Mouse (Mus musculus): ENCODE results near the gene Gtsf1l.

Gene Gtsf1l

DNA sequence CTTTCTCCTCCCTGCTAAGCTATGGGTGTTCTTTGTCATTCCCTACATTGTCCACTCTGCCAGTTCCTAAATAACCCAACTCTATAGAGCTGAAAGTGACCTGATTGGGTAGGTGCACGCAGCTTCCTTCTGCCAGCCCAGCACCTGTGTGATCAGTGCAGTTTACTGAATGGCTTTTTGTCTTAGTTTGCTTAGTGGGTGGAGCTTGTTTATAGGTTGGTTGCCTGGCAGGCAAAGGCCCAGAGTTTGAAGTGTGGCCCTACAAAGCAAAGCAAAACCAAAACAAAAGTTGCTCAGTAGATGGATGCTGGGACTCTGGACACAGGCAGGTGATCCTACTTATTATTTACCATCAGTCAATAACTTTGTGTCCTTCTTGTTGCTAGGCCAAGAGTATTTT is 36.0 kb downstream of the Gtsf1l start:
- no peak for DNase-seq (ENCODE audit: low spot score)

GRCm38 (mm10) chr2:163049116-163049515 is 38.5 kb downstream of the Gtsf1l start:
- DNase-seq (ENCODE audit: low spot score): no peak

GRCm38 (mm10) chr2:163048125-163048524 is 39.5 kb downstream of the Gtsf1l start:
- DNase-seq (ENCODE audit: low spot score): peak; percentile 34

GRCm38 (mm10) chr2:163039940-163040339 is 47.7 kb downstream of the Gtsf1l start:
- no peak for DNase-seq (ENCODE audit: low spot score)
